Mouse (Mus musculus) testis, adult 2 months (tissue): ENCODE measurements around the gene Ccdc162. TPM values are rescaled to one million over a fixed set of nuclear protein-coding genes. Genes with fewer than 3 reads are reported as not detected.
A peak's percentile ranks its signal among the peaks of the same experiment; 100 is the strongest.

Source experiments
- H3K27ac ChIP-seq: fragments of 200-500 bp; 2 replicates; pipeline ENCODE4 v1.5.1; 2012; ENCODE audit warnings: low read depth, low read length; ENCODE audit not compliant: control insufficient read depth, insufficient read depth
- H3K27me3 ChIP-seq: fragments of 200-500 bp; 2 replicates; pipeline ENCODE4 v1.6.1; 2012; ENCODE audit warnings: mild to moderate bottlenecking, low read length, moderate library complexity; ENCODE audit not compliant: control insufficient read depth, insufficient read depth
- H3K36me3 ChIP-seq: fragments of 200-500 bp; 2 replicates; pipeline ENCODE4 v1.6.1; 2012; ENCODE audit warnings: mild to moderate bottlenecking, low read length; ENCODE audit not compliant: control insufficient read depth, insufficient read depth
- H3K4me1 ChIP-seq: fragments of 200-500 bp; 2 replicates; pipeline ENCODE4 v1.6.1; 2012; ENCODE audit warnings: low read length; ENCODE audit not compliant: control insufficient read depth, insufficient read depth
- H3K4me3 ChIP-seq: fragments of 200-500 bp; 2 replicates; pipeline ENCODE4 v1.5.1; 2012; ENCODE audit warnings: low read depth, mild to moderate bottlenecking, low read length, moderate library complexity, mixed read lengths; ENCODE audit not compliant: control insufficient read depth
- CTCF ChIP-seq: fragments of 200-500 bp; IDR thresholded peaks from 2 replicates; pipeline ENCODE4 v1.5.1; 2012; ENCODE audit warnings: low read depth, mild to moderate bottlenecking, inconsistent platforms, low read length, moderate library complexity; ENCODE audit not compliant: control insufficient read depth, insufficient read depth, insufficient replicate concordance
- POLR2A ChIP-seq: fragments of 200-500 bp; IDR thresholded peaks from 2 replicates; pipeline ENCODE4 v1.6.1; 2012; ENCODE audit warnings: low read depth, mild to moderate bottlenecking, inconsistent platforms, low read length, moderate library complexity; ENCODE audit not compliant: control insufficient read depth
- polyA plus RNA-seq: library from polyadenylated mRNA; depleted of rRNA; stranded (reverse); fragments of >200 nt; gene quantifications from 2 replicates; pipeline ENCODE4 v1.2.3, GENCODE M21; 2012

The Ccdc162 gene
- polyA plus RNA-seq, 1 experiment = 0.56 TPM

DNA sequence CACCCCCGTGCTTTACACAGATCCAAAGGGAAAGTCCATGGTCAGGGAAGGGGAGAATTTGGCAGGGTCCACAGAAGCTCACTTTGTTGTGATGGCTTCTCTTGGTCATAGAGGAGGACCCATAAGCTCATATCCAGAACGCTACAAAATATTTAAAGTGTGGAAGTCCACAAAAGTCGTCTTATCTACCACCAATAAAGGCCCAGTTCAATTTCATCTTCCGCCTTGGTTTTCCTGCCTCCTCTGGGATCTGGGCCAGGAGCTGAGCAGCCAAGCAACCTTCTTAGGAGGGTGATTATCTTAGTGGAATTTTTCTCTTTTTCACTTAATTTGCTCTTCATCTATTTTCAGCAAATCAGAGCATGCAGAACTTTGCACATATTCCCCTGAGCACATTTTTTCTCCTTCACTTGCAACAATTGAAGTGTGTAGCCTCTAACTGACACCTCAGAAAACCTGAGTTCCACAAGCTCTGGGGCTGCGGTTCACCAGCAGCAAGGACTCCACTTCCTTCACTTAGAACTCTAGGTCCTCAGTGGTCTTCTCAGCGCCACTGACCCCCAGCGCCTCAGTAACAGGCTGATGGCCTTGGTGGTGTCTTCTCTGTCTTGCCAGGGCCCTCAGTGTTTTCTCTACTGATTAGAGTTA lies 114.4 kb downstream of the Ccdc162 start:
- Histone ChIP-seq H3K36me3 (no peaks in the 10 kb centered on the region), H3K27ac (0 out of 2 replicates have a peak overlapping the region, but pooled peaks have one; percentile 9), H3K4me1 (peaks cover 3% of the 10 kb centered on the region), H3K4me3 (no peak overlapping the region), H3K27me3 (no peaks in the 10 kb centered on the region)
- TF ChIP-seq POLR2A = no peak
- no peak for TF ChIP-seq CTCF

DNA sequence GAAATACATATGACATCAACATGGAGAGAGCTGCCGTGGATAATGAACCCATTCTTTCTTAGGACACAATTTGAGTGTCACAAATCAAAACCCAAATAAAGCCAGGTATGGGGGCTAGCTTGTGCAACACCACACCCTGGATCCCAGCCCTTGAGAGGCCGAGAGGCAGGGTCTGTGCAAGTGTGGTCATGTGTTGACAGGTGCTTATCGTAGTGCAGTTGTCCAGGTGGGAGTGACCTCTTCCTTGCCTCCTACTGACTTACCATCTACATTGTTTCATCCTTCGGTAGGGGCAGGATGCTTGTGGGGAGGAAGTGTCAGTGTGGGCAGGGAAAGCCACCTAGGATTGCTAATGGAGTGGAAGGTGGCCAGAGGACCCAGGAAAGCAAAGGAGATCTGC lies 115.1 kb downstream of the Ccdc162 start:
- Histone ChIP-seq H3K4me3 (no peak overlapping the region), H3K27me3 (no peaks in the 10 kb centered on the region), H3K36me3 (no peaks in the 10 kb centered on the region), H3K4me1 (peaks cover 3% of the 10 kb centered on the region), H3K27ac (no peak overlapping the region)
- TF ChIP-seq CTCF (no peak), POLR2A (no peak)

- H3K4me3 ChIP-seq = no peak overlapping the region
These were observed 117.4 kb downstream of the Ccdc162 start for GRCm38 (mm10) chr10:41599051-41599450.

GRCm38 (mm10) chr10:41598221-41598620 lies 118.2 kb downstream of the Ccdc162 start:
- TF ChIP-seq CTCF = no peak
- no peak for TF ChIP-seq POLR2A
- Histone ChIP-seq H3K27me3 (no peaks in the 10 kb centered on the region), H3K4me3 (no peak overlapping the region), H3K4me1 (peaks cover 3% of the 10 kb centered on the region), H3K27ac (no peak overlapping the region), H3K36me3 (no peaks in the 10 kb centered on the region)

More at GRCm38 (mm10) chr10:41599051-41599450, 117.4 kb downstream of the Ccdc162 start:
- Histone ChIP-seq H3K4me1 (peaks cover 3% of the 10 kb centered on the region), H3K27me3 (no peaks in the 10 kb centered on the region), H3K27ac (no peak overlapping the region), H3K36me3 (no peaks in the 10 kb centered on the region)
- no peak for TF ChIP-seq CTCF
- TF ChIP-seq POLR2A = no peak

- H3K36me3 ChIP-seq = no peaks in the 10 kb centered on the region
- no peak overlapping the region for H3K27ac ChIP-seq
- H3K4me3 ChIP-seq = no peak overlapping the region
- H3K27me3 ChIP-seq = no peaks in the 10 kb centered on the region
- TF ChIP-seq CTCF (no peak), POLR2A (no peak)
- H3K4me1 ChIP-seq = no peaks in the 10 kb centered on the region
These were observed 120.9 kb downstream of the Ccdc162 start for GRCm38 (mm10) chr10:41595550-41595949.

- Histone ChIP-seq H3K27ac (no peak overlapping the region), H3K36me3 (no peaks in the 10 kb centered on the region), H3K27me3 (no peaks in the 10 kb centered on the region), H3K4me1 (no peaks in the 10 kb centered on the region), H3K4me3 (no peak overlapping the region)
- TF ChIP-seq POLR2A (no peak), CTCF (no peak)
These were observed 121.5 kb downstream of the Ccdc162 start for GRCm38 (mm10) chr10:41594957-41595356.

GRCm38 (mm10) chr10:41594433-41594832 lies 122.0 kb downstream of the Ccdc162 start:
- Histone ChIP-seq H3K4me1 (no peaks in the 10 kb centered on the region), H3K36me3 (no peaks in the 10 kb centered on the region), H3K27ac (no peak overlapping the region), H3K4me3 (no peak overlapping the region), H3K27me3 (no peaks in the 10 kb centered on the region)
- no peak for TF ChIP-seq POLR2A
- no peak for TF ChIP-seq CTCF
